Mouse (Mus musculus): Measurements from ENCODE around the gene Ankrd44.

Ankrd44 gene

GRCm38 (mm10) chr1:54710550-54710949 is 215.6 kb downstream of the Ankrd44 start:
- peak; percentile 77 for DNase-seq (ENCODE audit: low read depth, low spot score)

- DNase-seq (ENCODE audit: low read depth, low spot score) = no peak
These were observed 218.2 kb downstream of the Ankrd44 start for GRCm38 (mm10) chr1:54707888-54708565.

GRCm38 (mm10) chr1:54707036-54707887 is 218.9 kb downstream of the Ankrd44 start:
- no peak for DNase-seq (ENCODE audit: low read depth, low spot score)

- DNase-seq (ENCODE audit: low read depth, low spot score) = peak; percentile 27
These were observed 219.6 kb downstream of the Ankrd44 start for GRCm38 (mm10) chr1:54706621-54707020.

GRCm38 (mm10) chr1:54703466-54703865 is 222.7 kb downstream of the Ankrd44 start:
- no peak for DNase-seq (ENCODE audit: low read depth, low spot score)

GRCm38 (mm10) chr1:54702918-54703317 is 223.3 kb downstream of the Ankrd44 start:
- DNase-seq (ENCODE audit: low read depth, low spot score) = no peak

- DNase-seq (ENCODE audit: low read depth, low spot score) = no peak
These were observed 230.8 kb downstream of the Ankrd44 start for GRCm38 (mm10) chr1:54695396-54695795.

- no peak for DNase-seq (ENCODE audit: low read depth, low spot score)
These were observed 234.4 kb downstream of the Ankrd44 start for GRCm38 (mm10) chr1:54691824-54692223.

GRCm38 (mm10) chr1:54690291-54690965 is 235.8 kb downstream of the Ankrd44 start:
- DNase-seq (ENCODE audit: low read depth, low spot score) = no peak

- no peak for DNase-seq (ENCODE audit: low read depth, low spot score)
These were observed 237.7 kb downstream of the Ankrd44 start for GRCm38 (mm10) chr1:54688441-54688840.

GRCm38 (mm10) chr1:54684316-54684715 is 241.9 kb downstream of the Ankrd44 start:
- DNase-seq (ENCODE audit: low read depth, low spot score) = no peak

GRCm38 (mm10) chr1:54679556-54679955 is 246.6 kb downstream of the Ankrd44 start:
- DNase-seq (ENCODE audit: low read depth, low spot score) = no peak

GRCm38 (mm10) chr1:54678037-54678436 is 248.2 kb downstream of the Ankrd44 start:
- no peak for DNase-seq (ENCODE audit: low read depth, low spot score)

- DNase-seq (ENCODE audit: low read depth, low spot score) = no peak
These were observed 250.7 kb downstream of the Ankrd44 start for GRCm38 (mm10) chr1:54675478-54675877.

- DNase-seq (ENCODE audit: low read depth, low spot score) = no peak
These were observed 258.2 kb downstream of the Ankrd44 start for GRCm38 (mm10) chr1:54667991-54668390.

GRCm38 (mm10) chr1:54665582-54666405 is 260.4 kb downstream of the Ankrd44 start:
- DNase-seq (ENCODE audit: low read depth, low spot score) = peak; percentile 90

GRCm38 (mm10) chr1:54665095-54665494 is 261.1 kb downstream of the Ankrd44 start:
- no peak for DNase-seq (ENCODE audit: low read depth, low spot score)

- DNase-seq (ENCODE audit: low read depth, low spot score) = no peak
These were observed 265.5 kb downstream of the Ankrd44 start for GRCm38 (mm10) chr1:54660674-54661073.

- no peak for DNase-seq (ENCODE audit: low read depth, low spot score)
These were observed 267.6 kb downstream of the Ankrd44 start for GRCm38 (mm10) chr1:54658558-54658957.

GRCm38 (mm10) chr1:54648237-54648636 is 277.9 kb downstream of the Ankrd44 start:
- DNase-seq (ENCODE audit: low read depth, low spot score) = no peak

- DNase-seq (ENCODE audit: low read depth, low spot score) = peak; percentile 96
These were observed 278.8 kb downstream of the Ankrd44 start for GRCm38 (mm10) chr1:54647335-54647745.

Measured in 3T3-L1 (cell line).